Mouse (Mus musculus) E14TG2a.4 (cell line): ENCODE results near the gene Prkn.

Source experiments
- CTCF ChIP-seq: conservative IDR thresholded peaks from 2 replicates; pipeline ENCODE4 v1.5.1; 2014; ENCODE audit warnings: low read length
- NANOG ChIP-seq: IDR thresholded peaks from 2 replicates; pipeline ENCODE4 v1.6.1; 2014; ENCODE audit warnings: borderline replicate concordance, low read length, mixed read lengths

GRCm38 (mm10) chr17:11858772-11859405 lies 1018.7 kb downstream of the Prkn start:
- TF ChIP-seq CTCF (no peak), NANOG (no peak)
